Mouse (Mus musculus): ENCODE measurements around the gene Bdkrb2. TPM values are rescaled to one million over a fixed set of nuclear protein-coding genes. Genes with fewer than 3 reads are reported as not detected.
A peak's percentile ranks its signal among the peaks of the same experiment; 100 is the strongest.

Bdkrb2 gene
- total and polyA plus RNA-seq, 3 experiments = 0.01 to 0.05 TPM; not detected in 1

DNA sequence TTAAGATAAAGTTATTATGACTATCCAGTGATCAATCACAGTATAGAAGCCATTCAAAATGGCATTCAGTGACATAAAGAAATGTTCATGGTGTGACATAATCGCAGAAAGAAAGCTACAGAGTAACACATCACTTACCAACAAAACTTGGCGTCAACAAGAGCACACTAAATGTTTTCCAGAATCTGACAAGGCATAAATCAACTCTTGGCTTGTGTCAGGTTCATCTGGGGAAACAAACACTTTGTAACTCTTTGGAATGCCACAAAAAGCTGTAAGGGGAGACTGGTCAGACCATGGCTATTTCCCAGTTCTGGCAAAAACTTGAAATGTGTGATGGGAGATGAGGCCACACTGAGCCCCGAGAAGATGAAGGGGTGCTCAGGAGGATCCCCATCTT, 36.8 kb upstream of the Bdkrb2 start:
- no peak overlapping the region for H3K4me3 ChIP-seq (ENCODE audit: low read depth, low read length)
- H3K4me1 ChIP-seq (ENCODE audit: insufficient read depth, low read depth, low read length) = no peaks in the 10 kb centered on the region
- ATAC-seq (ENCODE audit: extremely low read depth, insufficient number of reproducible peaks, low FRiP score, poor library complexity, severe bottlenecking) = no peak
- no peaks in the 10 kb centered on the region for H3K36me3 ChIP-seq (replicated peaks)
- no peaks in the 10 kb centered on the region for H3K27me3 ChIP-seq (ENCODE audit: insufficient read depth, low read length)
- TF ChIP-seq GATA2 (IDR thresholded peaks at IDR 0.05; ENCODE audit: borderline replicate concordance, low read depth, low read length) (no peak), CTCF (IDR thresholded peaks at IDR 0.05; ENCODE audit: low read depth, low read length) (no peak), POLR2AphosphoS5 (IDR thresholded peaks at IDR 0.05; ENCODE audit: insufficient replicate concordance, low read depth, low read length) (no peak), TAL1 (conservative IDR thresholded peaks at IDR 0.05; ENCODE audit: low read depth, low read length) (no peak), GATA1 (IDR thresholded peaks at IDR 0.05; ENCODE audit: borderline replicate concordance, low read length) (no peak)
- no peak for DNase-seq (ENCODE audit: low spot score)
- peaks cover 64% of the 10 kb centered on the region for H3K9me3 ChIP-seq (replicated peaks)

DNA sequence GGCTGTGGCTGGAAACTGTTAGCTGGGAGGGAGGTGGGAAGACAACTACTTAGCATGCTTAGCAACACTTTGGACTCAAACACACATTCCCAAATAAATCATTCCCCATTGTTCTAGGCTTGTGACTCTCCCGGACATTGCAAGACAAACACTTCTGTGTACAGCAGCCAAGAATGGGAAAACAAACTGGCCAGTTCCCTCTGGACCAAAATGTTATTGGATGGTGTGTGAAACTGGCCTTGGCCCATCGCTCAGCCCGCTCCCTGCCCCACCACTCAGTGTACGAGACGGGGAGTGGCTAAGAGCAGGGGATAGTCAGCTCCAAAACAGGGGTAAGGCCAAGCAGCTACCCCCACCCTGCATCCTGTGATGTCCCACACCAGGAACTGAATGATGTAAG, 36.2 kb upstream of the Bdkrb2 start:
- Histone ChIP-seq H3K27me3 (ENCODE audit: insufficient read depth, low read length) (no peaks in the 10 kb centered on the region), H3K4me3 (ENCODE audit: low read depth, low read length) (no peak overlapping the region), H3K4me1 (ENCODE audit: insufficient read depth, low read depth, low read length) (no peaks in the 10 kb centered on the region), H3K36me3 (replicated peaks) (no peaks in the 10 kb centered on the region), H3K9me3 (replicated peaks) (peaks cover 68% of the 10 kb centered on the region)
- no peak for TF ChIP-seq GATA2 (IDR thresholded peaks at IDR 0.05; ENCODE audit: borderline replicate concordance, low read depth, low read length)
- no peak for TF ChIP-seq CTCF (IDR thresholded peaks at IDR 0.05; ENCODE audit: low read depth, low read length)
- TF ChIP-seq TAL1 (conservative IDR thresholded peaks at IDR 0.05; ENCODE audit: low read depth, low read length) = no peak
- no peak for TF ChIP-seq POLR2AphosphoS5 (IDR thresholded peaks at IDR 0.05; ENCODE audit: insufficient replicate concordance, low read depth, low read length)
- no peak for TF ChIP-seq GATA1 (IDR thresholded peaks at IDR 0.05; ENCODE audit: borderline replicate concordance, low read length)
- DNase-seq (ENCODE audit: low spot score) (no peak), ATAC-seq (ENCODE audit: extremely low read depth, insufficient number of reproducible peaks, low FRiP score, poor library complexity, severe bottlenecking) (no peak)

DNA sequence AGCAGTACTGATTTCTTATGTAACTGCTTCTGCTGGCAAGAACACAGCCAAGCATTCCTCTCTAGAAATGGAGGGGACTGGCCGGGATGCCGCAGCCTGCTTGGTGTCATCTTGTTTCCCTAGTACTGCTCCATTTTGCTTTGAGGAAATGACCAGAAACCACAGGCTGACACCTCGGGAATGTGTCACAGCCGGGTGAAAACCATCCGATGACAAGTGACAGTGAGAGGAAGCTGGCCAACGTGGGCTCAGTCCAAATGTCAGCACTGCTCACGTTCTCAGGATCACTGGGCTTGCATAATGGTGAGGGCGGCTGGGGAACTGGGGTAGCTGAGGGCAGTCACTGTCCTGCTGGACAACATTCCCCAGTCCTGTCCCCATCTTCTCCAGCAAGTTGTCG, 33.5 kb upstream of the Bdkrb2 start:
- Histone ChIP-seq H3K36me3 (replicated peaks) (no peaks in the 10 kb centered on the region), H3K9me3 (replicated peaks) (peaks cover 60% of the 10 kb centered on the region), H3K27me3 (ENCODE audit: insufficient read depth, low read length) (no peaks in the 10 kb centered on the region), H3K4me1 (ENCODE audit: insufficient read depth, low read depth, low read length) (no peaks in the 10 kb centered on the region), H3K4me3 (ENCODE audit: low read depth, low read length) (no peak overlapping the region)
- DNase-seq (ENCODE audit: low spot score) (no peak), ATAC-seq (ENCODE audit: extremely low read depth, insufficient number of reproducible peaks, low FRiP score, poor library complexity, severe bottlenecking) (no peak)
- TF ChIP-seq CTCF (IDR thresholded peaks at IDR 0.05; ENCODE audit: low read depth, low read length) (no peak), POLR2AphosphoS5 (IDR thresholded peaks at IDR 0.05; ENCODE audit: insufficient replicate concordance, low read depth, low read length) (no peak), GATA1 (IDR thresholded peaks at IDR 0.05; ENCODE audit: borderline replicate concordance, low read length) (no peak)

DNA sequence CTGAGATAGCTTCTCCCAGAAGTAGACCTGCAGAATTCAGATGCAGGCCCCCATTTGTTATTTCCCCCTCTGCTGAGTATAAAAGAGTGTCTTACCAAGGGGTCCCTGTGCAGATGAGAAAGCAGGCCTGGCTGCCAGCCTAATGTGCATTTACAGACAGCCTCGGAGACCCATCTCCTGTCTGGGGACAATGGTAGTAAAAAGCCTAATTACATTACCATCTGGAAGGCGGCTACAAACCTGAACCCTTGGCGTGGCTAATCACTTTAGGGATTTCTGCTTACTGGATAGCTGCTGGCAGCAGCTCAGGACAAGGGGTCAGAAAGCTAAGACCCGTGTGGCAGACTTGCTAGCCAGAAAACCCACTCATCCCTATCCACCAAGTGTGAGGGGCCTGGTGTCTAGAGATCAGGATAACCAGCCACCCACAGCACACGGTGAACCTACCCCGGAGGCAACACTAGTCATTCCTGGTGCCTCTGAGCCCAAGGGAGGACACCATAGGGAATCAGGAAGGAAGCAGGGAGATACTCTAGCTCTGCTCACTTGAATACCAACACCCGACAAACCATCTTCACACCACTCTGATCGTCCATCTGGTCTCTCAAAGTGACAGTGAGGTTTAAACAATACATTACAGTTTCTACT, 31.2 kb upstream of the Bdkrb2 start:
- H3K4me3 ChIP-seq (ENCODE audit: low read depth, low read length) = no peak overlapping the region
- no peaks in the 10 kb centered on the region for H3K27me3 ChIP-seq (ENCODE audit: insufficient read depth, low read length)
- peaks cover 60% of the 10 kb centered on the region for H3K9me3 ChIP-seq (replicated peaks)
- no peaks in the 10 kb centered on the region for H3K36me3 ChIP-seq (replicated peaks)
- DNase-seq (ENCODE audit: low spot score) (no peak), ATAC-seq (ENCODE audit: extremely low read depth, insufficient number of reproducible peaks, low FRiP score, poor library complexity, severe bottlenecking) (no peak)
- no peaks in the 10 kb centered on the region for H3K4me1 ChIP-seq (ENCODE audit: insufficient read depth, low read depth, low read length)
- no peak for TF ChIP-seq TAL1 (conservative IDR thresholded peaks at IDR 0.05; ENCODE audit: low read depth, low read length)
- TF ChIP-seq GATA1 (IDR thresholded peaks at IDR 0.05; ENCODE audit: borderline replicate concordance, low read length) = 0 out of 2 replicates have a peak, but pooled peaks have one; percentile 54

DNA sequence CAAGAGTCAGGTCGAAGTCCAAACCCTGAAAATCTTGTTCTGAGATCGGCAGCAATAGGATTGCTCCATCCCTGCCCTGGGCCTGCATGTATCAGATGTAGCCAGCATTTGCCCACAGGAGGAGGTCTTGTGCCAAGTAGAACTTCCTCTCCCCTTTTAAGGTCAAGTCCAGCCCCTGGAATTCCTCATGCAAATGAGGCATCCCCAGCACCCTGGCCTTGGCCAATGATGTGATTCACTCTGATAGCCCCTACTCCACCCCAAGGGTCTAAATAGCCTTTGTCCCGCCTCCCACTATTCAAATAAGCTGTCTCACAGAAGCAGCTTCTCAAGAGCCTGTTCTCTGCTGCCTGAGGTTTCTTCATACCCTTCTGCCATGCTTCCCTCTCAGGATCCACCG, 28.2 kb upstream of the Bdkrb2 start:
- H3K9me3 ChIP-seq (replicated peaks) = peaks cover 71% of the 10 kb centered on the region
- no peak for DNase-seq (ENCODE audit: low spot score)
- TF ChIP-seq CTCF (IDR thresholded peaks at IDR 0.05; ENCODE audit: low read depth, low read length) (no peak), GATA2 (IDR thresholded peaks at IDR 0.05; ENCODE audit: borderline replicate concordance, low read depth, low read length) (no peak), TAL1 (conservative IDR thresholded peaks at IDR 0.05; ENCODE audit: low read depth, low read length) (no peak), POLR2AphosphoS5 (IDR thresholded peaks at IDR 0.05; ENCODE audit: insufficient replicate concordance, low read depth, low read length) (no peak), GATA1 (IDR thresholded peaks at IDR 0.05; ENCODE audit: borderline replicate concordance, low read length) (no peak)
- H3K4me3 ChIP-seq (ENCODE audit: low read depth, low read length) = no peak overlapping the region
- no peaks in the 10 kb centered on the region for H3K27me3 ChIP-seq (ENCODE audit: insufficient read depth, low read length)
- no peak for ATAC-seq (ENCODE audit: extremely low read depth, insufficient number of reproducible peaks, low FRiP score, poor library complexity, severe bottlenecking)
- H3K36me3 ChIP-seq (replicated peaks) = no peaks in the 10 kb centered on the region
- no peaks in the 10 kb centered on the region for H3K4me1 ChIP-seq (ENCODE audit: insufficient read depth, low read depth, low read length)

DNA sequence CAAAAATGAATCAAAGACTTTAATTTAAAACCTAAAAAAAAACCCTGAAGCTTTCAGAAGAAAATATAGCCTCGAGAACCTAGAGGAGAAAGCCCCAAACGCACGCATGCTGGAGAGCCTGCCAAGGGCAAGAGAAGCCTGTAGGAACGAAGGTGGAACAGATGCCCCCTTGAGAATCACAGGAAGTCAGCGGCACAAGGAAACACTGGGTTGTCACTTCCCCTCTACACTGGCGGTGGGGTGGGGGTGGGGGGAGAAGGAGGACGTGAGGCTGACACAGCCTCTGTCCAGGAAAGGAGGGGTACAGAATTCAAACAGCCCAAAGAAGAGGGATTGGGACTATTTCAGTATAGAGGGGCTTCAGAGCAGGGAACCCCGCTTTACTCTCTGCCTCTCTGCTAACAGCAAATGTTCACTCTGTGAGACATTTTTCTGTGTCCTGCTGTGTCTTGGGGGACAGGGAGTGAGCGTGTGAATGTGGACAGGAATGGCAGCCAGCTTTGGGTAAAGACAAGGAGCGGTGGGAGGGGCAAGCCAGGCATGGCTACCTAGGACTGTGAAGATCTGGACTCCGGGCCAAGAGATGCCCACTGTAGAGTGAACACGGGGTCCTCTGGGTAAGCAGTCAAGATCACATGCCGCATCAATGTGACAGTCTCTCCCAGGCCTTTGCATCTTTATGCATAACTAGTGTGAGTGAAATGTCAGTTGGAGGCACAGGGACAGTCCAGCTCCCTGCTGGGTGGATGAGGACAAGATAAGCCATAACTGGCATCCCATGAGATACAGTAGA, 26.9 kb upstream of the Bdkrb2 start:
- no peaks in the 10 kb centered on the region for H3K27me3 ChIP-seq (ENCODE audit: insufficient read depth, low read length)
- no peak for TF ChIP-seq GATA2 (IDR thresholded peaks at IDR 0.05; ENCODE audit: borderline replicate concordance, low read depth, low read length)
- TF ChIP-seq GATA1 (IDR thresholded peaks at IDR 0.05; ENCODE audit: borderline replicate concordance, low read length) = no peak
- TF ChIP-seq TAL1 (conservative IDR thresholded peaks at IDR 0.05; ENCODE audit: low read depth, low read length) = no peak
- TF ChIP-seq CTCF (IDR thresholded peaks at IDR 0.05; ENCODE audit: low read depth, low read length) = no peak
- no peak for TF ChIP-seq POLR2AphosphoS5 (IDR thresholded peaks at IDR 0.05; ENCODE audit: insufficient replicate concordance, low read depth, low read length)
- no peaks in the 10 kb centered on the region for H3K4me1 ChIP-seq (ENCODE audit: insufficient read depth, low read depth, low read length)
- DNase-seq (ENCODE audit: low spot score) (no peak), ATAC-seq (ENCODE audit: extremely low read depth, insufficient number of reproducible peaks, low FRiP score, poor library complexity, severe bottlenecking) (no peak)
- no peaks in the 10 kb centered on the region for H3K36me3 ChIP-seq (replicated peaks)
- no peak overlapping the region for H3K4me3 ChIP-seq (ENCODE audit: low read depth, low read length)
- peaks cover 77% of the 10 kb centered on the region for H3K9me3 ChIP-seq (replicated peaks)
